Mouse (Mus musculus) midbrain, embryonic 11.5 days (tissue): ENCODE results near the gene Tmem189. TPM values are rescaled to one million over a fixed set of nuclear protein-coding genes. Genes with fewer than 3 reads are reported as not detected.

Experiments
- ATAC-seq: fragments of 200-750 bp; cut with Nextera tagmentation; 2 replicates; pipeline ENCODE4 v1.8.0; 2017; ENCODE audit warnings: moderate TSS enrichment, moderate library complexity; ENCODE audit not compliant: low FRiP score
- DNase-seq: peaks from one replicate; pipeline ENCODE4 v3.0.0; 2015; ENCODE audit warnings: low spot score; ENCODE audit errors: missing footprints
- H3K27ac ChIP-seq: fragments of 300-500 bp; sonication (generic); 2 replicates; pipeline ENCODE4 v1.5.1; 2014; ENCODE audit warnings: low read depth, low read length
- H3K27me3 ChIP-seq: fragments of 300-500 bp; sonication (generic); 2 replicates; pipeline ENCODE4 v1.6.1; 2014; ENCODE audit warnings: mild to moderate bottlenecking, low read length, moderate library complexity, mixed read lengths; ENCODE audit not compliant: control insufficient read depth, insufficient read depth
- H3K36me3 ChIP-seq: fragments of 300-500 bp; sonication (generic); 2 replicates; pipeline ENCODE4 v1.6.1; 2014; ENCODE audit warnings: mild to moderate bottlenecking, low read length, moderate library complexity, mixed read lengths; ENCODE audit not compliant: control insufficient read depth, insufficient read depth
- H3K4me1 ChIP-seq: fragments of 300-500 bp; sonication (generic); 2 replicates; pipeline ENCODE4 v1.6.1; 2014; ENCODE audit warnings: low read length; ENCODE audit not compliant: control insufficient read depth, insufficient read depth
- H3K4me2 ChIP-seq: fragments of 300-500 bp; sonication (generic); 2 replicates; pipeline ENCODE4 v1.6.1; 2014; ENCODE audit warnings: mild to moderate bottlenecking, moderate library complexity
- H3K4me3 ChIP-seq: fragments of 300-500 bp; sonication (generic); 2 replicates; pipeline ENCODE4 v1.5.1; 2014; ENCODE audit warnings: low read depth, low read length
- H3K9ac ChIP-seq: fragments of 300-500 bp; sonication (generic); 2 replicates; pipeline ENCODE4 v1.6.1; 2014; ENCODE audit warnings: low read length
- H3K9me3 ChIP-seq: fragments of 300-500 bp; sonication (generic); 2 replicates; pipeline ENCODE4 v1.6.1; 2016; ENCODE audit warnings: low read length; ENCODE audit not compliant: control insufficient read depth
- WGBS: fragments of 180-500 bp; shearing (Covaris S2); extraction: QIAGEN DNeasy Blood & Tissue Kit; methylation state at CpG from one replicate; pipeline ENCODE4 v1.1.7; 2014; 5-methylcytosine and 5-hydroxymethylcytosine counted together
- polyA plus RNA-seq: library from polyadenylated mRNA; unstranded; fragments of >200 nt; fragmentation: Nextera tagmentation; extraction: Ambion mirVana; gene quantifications from 2 replicates; pipeline ENCODE4 v1.2.1, GENCODE M21; 2014

Tmem189 gene
- polyA plus RNA-seq, 1 experiment from 2014 or later = 31.5 TPM

GRCm38 (mm10) chr2:167706183-167706939 is 16.7 kb upstream of the Tmem189 start:
- no peaks in the 10 kb centered on the region for H3K36me3 ChIP-seq
- no peak for DNase-seq
- H3K4me1 ChIP-seq = no peaks in the 10 kb centered on the region; the same call in 1 of the 2 replicates
- H3K27me3 ChIP-seq = no peaks in the 10 kb centered on the region
- no peak for ATAC-seq
- H3K4me2 ChIP-seq = no peak overlapping the region
- H3K9me3 ChIP-seq = no peaks in the 10 kb centered on the region
- no peak overlapping the region for H3K27ac ChIP-seq
- no peak overlapping the region for H3K4me3 ChIP-seq
- WGBS = 76% methylated on average over 11 of the region's 11 CpGs
- H3K9ac ChIP-seq = no peak overlapping the region

- Histone ChIP-seq H3K27ac (no peak overlapping the region), H3K4me1 (no peaks in the 10 kb centered on the region), H3K4me3 (no peak overlapping the region), H3K9me3 (no peaks in the 10 kb centered on the region), H3K36me3 (no peaks in the 10 kb centered on the region), H3K4me2 (no peak overlapping the region), H3K27me3 (no peaks in the 10 kb centered on the region), H3K9ac (no peak overlapping the region)
- DNase-seq (no peak), ATAC-seq (no peak)
- 74% methylated on average over 4 of the region's 4 CpGs for WGBS
Measured at GRCm38 (mm10) chr2:167704409-167704808, 14.8 kb upstream of the Tmem189 start.

GRCm38 (mm10) chr2:167702126-167702525 is 12.5 kb upstream of the Tmem189 start:
- DNase-seq = no peak
- WGBS = 87% methylated on average over 6 of the region's 6 CpGs
- Histone ChIP-seq H3K27me3 (no peaks in the 10 kb centered on the region), H3K4me2 (no peak overlapping the region), H3K4me1 (no peaks in the 10 kb centered on the region), H3K9ac (no peak overlapping the region), H3K27ac (no peak overlapping the region), H3K36me3 (no peaks in the 10 kb centered on the region), H3K9me3 (no peaks in the 10 kb centered on the region), H3K4me3 (no peak overlapping the region)
- ATAC-seq = no peak

GRCm38 (mm10) chr2:167701472-167701871 is 11.8 kb upstream of the Tmem189 start:
- H3K4me1 ChIP-seq = no peaks in the 10 kb centered on the region
- no peaks in the 10 kb centered on the region for H3K9me3 ChIP-seq
- no peak overlapping the region for H3K4me2 ChIP-seq
- no peak overlapping the region for H3K9ac ChIP-seq
- H3K36me3 ChIP-seq = no peaks in the 10 kb centered on the region
- no peak for DNase-seq
- H3K27me3 ChIP-seq = no peaks in the 10 kb centered on the region
- ATAC-seq = no peak
- no peak overlapping the region for H3K27ac ChIP-seq
- WGBS = 64% methylated on average over 5 of the region's 5 CpGs
- no peak overlapping the region for H3K4me3 ChIP-seq

GRCm38 (mm10) chr2:167700018-167700417 is 10.4 kb upstream of the Tmem189 start:
- Histone ChIP-seq H3K4me3 (no peak overlapping the region), H3K4me2 (no peak overlapping the region), H3K27ac (no peak overlapping the region), H3K36me3 (no peaks in the 10 kb centered on the region), H3K9me3 (no peaks in the 10 kb centered on the region; the same call in 1 of the 2 replicates), H3K4me1 (no peaks in the 10 kb centered on the region), H3K9ac (no peak overlapping the region), H3K27me3 (no peaks in the 10 kb centered on the region)
- ATAC-seq = no peak
- no peak for DNase-seq
- WGBS = 74% methylated on average over 5 of the region's 5 CpGs

GRCm38 (mm10) chr2:167697902-167698301 is 8.3 kb upstream of the Tmem189 start:
- WGBS = 61% methylated on average over 5 of the region's 5 CpGs
- no peak overlapping the region for H3K27ac ChIP-seq
- no peaks in the 10 kb centered on the region; the same call in 1 of the 2 replicates for H3K9me3 ChIP-seq
- ATAC-seq (no peak), DNase-seq (no peak)
- no peaks in the 10 kb centered on the region for H3K4me1 ChIP-seq
- no peak overlapping the region for H3K4me2 ChIP-seq
- no peaks in the 10 kb centered on the region for H3K27me3 ChIP-seq
- no peak overlapping the region for H3K4me3 ChIP-seq
- no peak overlapping the region for H3K9ac ChIP-seq
- H3K36me3 ChIP-seq = no peaks in the 10 kb centered on the region

GRCm38 (mm10) chr2:167696143-167696542 is 6.5 kb upstream of the Tmem189 start:
- ATAC-seq (no peak), DNase-seq (no peak)
- no peak overlapping the region for H3K27ac ChIP-seq
- peaks cover 5% of the 10 kb centered on the region for H3K27me3 ChIP-seq
- H3K9me3 ChIP-seq = no peaks in the 10 kb centered on the region; the same call in 1 of the 2 replicates
- H3K9ac ChIP-seq = no peak overlapping the region
- WGBS = 87% methylated on average over 7 of the region's 7 CpGs
- H3K4me3 ChIP-seq = no peak overlapping the region
- H3K4me2 ChIP-seq = no peak overlapping the region
- no peaks in the 10 kb centered on the region for H3K4me1 ChIP-seq
- no peaks in the 10 kb centered on the region for H3K36me3 ChIP-seq

- H3K9ac ChIP-seq = no peak overlapping the region
- H3K4me1 ChIP-seq = no peaks in the 10 kb centered on the region
- H3K27ac ChIP-seq = no peak overlapping the region
- no peak overlapping the region for H3K4me3 ChIP-seq
- 77% methylated on average over 14 of the region's 14 CpGs for WGBS
- H3K36me3 ChIP-seq = no peaks in the 10 kb centered on the region
- DNase-seq = no peak
- no peak overlapping the region for H3K4me2 ChIP-seq
- no peaks in the 10 kb centered on the region; the same call in 1 of the 2 replicates for H3K9me3 ChIP-seq
- peaks cover 11% of the 10 kb centered on the region for H3K27me3 ChIP-seq
- no peak for ATAC-seq
Measured at GRCm38 (mm10) chr2:167695491-167695890, 5.9 kb upstream of the Tmem189 start.

- Histone ChIP-seq H3K4me1 (no peaks in the 10 kb centered on the region), H3K9me3 (no peaks in the 10 kb centered on the region; the same call in 1 of the 2 replicates), H3K27ac (no peak overlapping the region), H3K9ac (no peak overlapping the region), H3K4me2 (no peak overlapping the region), H3K4me3 (no peak overlapping the region), H3K27me3 (peaks cover 14% of the 10 kb centered on the region), H3K36me3 (no peaks in the 10 kb centered on the region)
- WGBS = 94% methylated on average over 7 of the region's 7 CpGs
- DNase-seq (no peak), ATAC-seq (no peak)
Measured at GRCm38 (mm10) chr2:167694963-167695362, 5.3 kb upstream of the Tmem189 start.
